Mouse (Mus musculus) lung, adult 2 months (tissue): ENCODE data around the gene B230307C23Rik.

Experiments used
- CTCF ChIP-seq: fragments of 200-500 bp; IDR thresholded peaks from 2 replicates; pipeline ENCODE4 v1.5.1; 2011; ENCODE audit warnings: mild to moderate bottlenecking, low read length, control low read depth; ENCODE audit not compliant: insufficient read depth
- POLR2A ChIP-seq: fragments of 200-500 bp; IDR thresholded peaks from 2 replicates; pipeline ENCODE4 v1.6.1; 2011; ENCODE audit warnings: low read depth, mild to moderate bottlenecking, control low read depth, low read length, borderline replicate concordance; ENCODE audit errors: extremely low read depth

GRCm38 (mm10) chr16:97960348-97960747 is 36.8 kb upstream of the B230307C23Rik start:
- TF ChIP-seq CTCF = no peak
- TF ChIP-seq POLR2A = no peak
